Mouse (Mus musculus): ENCODE measurements around the gene P3h4. TPM values are rescaled to one million over a fixed set of nuclear protein-coding genes. Genes with fewer than 3 reads are reported as not detected.

The P3h4 gene
- polyA plus RNA-seq, 1 experiment from 2014 or later: 4.6 TPM

GRCm38 (mm10) chr11:100382682-100383081 lies 32.0 kb downstream of the P3h4 start:
- no peaks in the 10 kb centered on the region for H3K27me3 ChIP-seq (ENCODE audit: insufficient read depth, low read length)
- DNase-seq (no peak), ATAC-seq (no peak)
- TF ChIP-seq EP300 (IDR thresholded peaks at IDR 0.05; ENCODE audit: low read depth): no peak
- no peak overlapping the region for H3K4me3 ChIP-seq (ENCODE audit: low read depth, low read length)
- H3K9me3 ChIP-seq (ENCODE audit: low read length): no peaks in the 10 kb centered on the region
- WGBS (ENCODE audit: insufficient replicate concordance): 74% methylated on average over 6 of the region's 6 CpGs
- no peak overlapping the region for H3K9ac ChIP-seq (replicated peaks)
- H3K4me1 ChIP-seq (ENCODE audit: insufficient read depth): peaks cover 3% of the 10 kb centered on the region
- peaks cover 43% of the 10 kb centered on the region for H3K36me3 ChIP-seq (replicated peaks; ENCODE audit: insufficient read depth, low read length)
- H3K27ac ChIP-seq (ENCODE audit: low read depth): no peak overlapping the region
- no peak overlapping the region for H3K4me2 ChIP-seq (ENCODE audit: low read depth, low read length)

DNA sequence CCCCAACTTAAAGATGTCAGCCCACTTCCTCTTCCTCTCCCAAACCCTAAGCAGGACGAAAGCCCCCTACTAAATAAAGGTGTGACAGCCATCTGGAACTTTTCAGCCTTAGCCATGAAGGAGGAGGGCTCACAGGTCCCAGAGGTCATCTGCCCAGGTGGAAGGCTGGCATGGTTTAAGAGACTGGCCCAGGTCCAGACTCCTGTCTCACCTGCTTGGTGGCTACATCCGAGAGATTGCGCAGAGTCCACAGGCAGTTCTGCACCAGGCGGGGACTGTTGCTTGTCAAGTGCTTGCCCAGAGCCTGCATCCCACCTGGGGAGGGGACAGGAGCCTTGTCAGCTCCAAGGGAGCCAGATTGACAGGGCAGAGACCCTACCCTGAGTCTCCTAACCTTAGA lies 35.3 kb downstream of the P3h4 start:
- no peak overlapping the region for H3K4me2 ChIP-seq (ENCODE audit: low read depth, low read length)
- WGBS (ENCODE audit: insufficient replicate concordance): 75% methylated on average over 4 of the region's 4 CpGs
- no peaks in the 10 kb centered on the region for H3K9me3 ChIP-seq (ENCODE audit: low read length)
- TF ChIP-seq EP300 (IDR thresholded peaks at IDR 0.05; ENCODE audit: low read depth): no peak
- TF ChIP-seq CTCF (IDR thresholded peaks at IDR 0.05; ENCODE audit: low read depth): no peak
- H3K27me3 ChIP-seq (ENCODE audit: insufficient read depth, low read length): no peaks in the 10 kb centered on the region
- no peak overlapping the region for H3K27ac ChIP-seq (ENCODE audit: low read depth)
- H3K36me3 ChIP-seq (replicated peaks; ENCODE audit: insufficient read depth, low read length): peaks cover 44% of the 10 kb centered on the region
- DNase-seq (no peak), ATAC-seq (no peak)
- no peaks in the 10 kb centered on the region for H3K4me1 ChIP-seq (ENCODE audit: insufficient read depth)
- H3K4me3 ChIP-seq (ENCODE audit: low read depth, low read length): no peak overlapping the region
- H3K9ac ChIP-seq (replicated peaks): no peak overlapping the region

DNA sequence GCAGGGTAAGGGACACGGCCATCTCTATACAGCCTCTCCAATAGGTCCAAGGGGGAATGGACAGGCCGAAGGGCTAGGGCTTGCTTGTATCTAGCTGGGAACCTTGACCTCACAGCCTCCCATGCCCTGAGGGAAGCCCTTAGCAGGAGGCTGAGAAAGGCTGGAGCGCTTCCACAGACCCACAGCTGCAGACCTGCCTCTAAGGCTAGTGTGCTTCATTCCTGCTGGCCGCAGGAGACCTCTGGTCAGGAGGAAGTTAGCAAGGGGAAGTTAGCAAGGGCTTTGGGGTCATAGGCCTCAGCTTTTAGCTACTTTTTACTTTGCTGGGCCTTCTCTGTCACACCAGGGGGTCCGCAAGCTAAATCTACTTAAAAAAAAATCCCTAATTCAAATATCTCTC lies 36.2 kb downstream of the P3h4 start:
- H3K4me2 ChIP-seq (ENCODE audit: low read depth, low read length): no peak overlapping the region
- TF ChIP-seq EP300 (IDR thresholded peaks at IDR 0.05; ENCODE audit: low read depth): no peak
- TF ChIP-seq CTCF (IDR thresholded peaks at IDR 0.05; ENCODE audit: low read depth): no peak
- no peak overlapping the region for H3K27ac ChIP-seq (ENCODE audit: low read depth)
- ATAC-seq (no peak), DNase-seq (no peak)
- H3K9ac ChIP-seq (replicated peaks): no peak overlapping the region
- H3K4me1 ChIP-seq (ENCODE audit: insufficient read depth): no peaks in the 10 kb centered on the region
- peaks cover 49% of the 10 kb centered on the region for H3K36me3 ChIP-seq (replicated peaks; ENCODE audit: insufficient read depth, low read length)
- no peaks in the 10 kb centered on the region for H3K27me3 ChIP-seq (ENCODE audit: insufficient read depth, low read length)
- H3K4me3 ChIP-seq (ENCODE audit: low read depth, low read length): no peak overlapping the region
- H3K9me3 ChIP-seq (ENCODE audit: low read length): no peaks in the 10 kb centered on the region
- WGBS (ENCODE audit: insufficient replicate concordance): 75% methylated on average over 5 of the region's 5 CpGs

- H3K4me3 ChIP-seq (ENCODE audit: low read depth, low read length): no peak overlapping the region
- TF ChIP-seq EP300 (IDR thresholded peaks at IDR 0.05; ENCODE audit: low read depth) (no peak), CTCF (IDR thresholded peaks at IDR 0.05; ENCODE audit: low read depth) (no peak)
- peaks cover 49% of the 10 kb centered on the region for H3K36me3 ChIP-seq (replicated peaks; ENCODE audit: insufficient read depth, low read length)
- H3K27me3 ChIP-seq (ENCODE audit: insufficient read depth, low read length): no peaks in the 10 kb centered on the region
- H3K4me1 ChIP-seq (ENCODE audit: insufficient read depth): no peaks in the 10 kb centered on the region
- H3K9ac ChIP-seq (replicated peaks): no peak overlapping the region
- no peak overlapping the region for H3K4me2 ChIP-seq (ENCODE audit: low read depth, low read length)
- ATAC-seq (no peak), DNase-seq (no peak)
- H3K9me3 ChIP-seq (ENCODE audit: low read length): no peaks in the 10 kb centered on the region
- no peak overlapping the region for H3K27ac ChIP-seq (ENCODE audit: low read depth)
- WGBS (ENCODE audit: insufficient replicate concordance): 88% methylated on average over 14 of the region's 14 CpGs
Measured at GRCm38 (mm10) chr11:100377989-100378388, 36.6 kb downstream of the P3h4 start.

DNA sequence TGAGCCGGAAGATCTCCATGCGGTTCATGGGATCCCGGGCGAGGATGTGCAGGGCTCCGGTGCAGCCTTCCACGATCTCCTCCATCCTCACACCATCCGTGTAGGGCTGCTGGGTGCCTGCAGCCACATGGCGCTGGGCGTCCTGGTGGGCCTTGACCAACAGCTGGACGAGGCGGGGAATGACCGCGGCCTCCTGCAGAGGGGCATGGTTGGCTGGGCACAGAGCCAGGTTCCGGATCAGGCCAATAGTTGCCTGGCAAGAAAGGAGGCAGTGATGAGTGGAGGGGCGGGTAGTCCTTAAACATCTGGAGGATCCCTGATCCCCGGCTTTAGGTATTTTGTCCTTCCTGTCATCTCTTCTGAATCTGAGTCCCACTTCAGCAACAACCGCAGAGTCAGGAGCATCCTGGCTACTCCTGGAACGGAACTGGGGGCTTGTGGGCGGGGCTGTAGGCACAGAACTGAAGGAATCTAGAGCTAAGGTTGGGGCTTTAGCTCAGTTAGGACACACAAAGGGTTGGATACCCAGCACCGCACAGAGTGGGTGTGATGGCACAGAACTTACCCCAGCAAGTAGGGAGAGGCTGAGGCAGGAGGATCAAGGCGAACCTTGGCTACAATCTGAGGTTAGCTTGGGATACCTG lies 37.8 kb downstream of the P3h4 start:
- H3K27ac ChIP-seq (ENCODE audit: low read depth): no peak overlapping the region
- no peak overlapping the region for H3K4me3 ChIP-seq (ENCODE audit: low read depth, low read length)
- no peaks in the 10 kb centered on the region for H3K4me1 ChIP-seq (ENCODE audit: insufficient read depth)
- ATAC-seq (no peak), DNase-seq (no peak)
- no peak overlapping the region for H3K4me2 ChIP-seq (ENCODE audit: low read depth, low read length)
- H3K9me3 ChIP-seq (ENCODE audit: low read length): no peaks in the 10 kb centered on the region
- no peak overlapping the region for H3K9ac ChIP-seq (replicated peaks)
- WGBS (ENCODE audit: insufficient replicate concordance): 86% methylated on average over 21 of the region's 21 CpGs
- H3K36me3 ChIP-seq (replicated peaks; ENCODE audit: insufficient read depth, low read length): peaks cover 56% of the 10 kb centered on the region
- no peaks in the 10 kb centered on the region for H3K27me3 ChIP-seq (ENCODE audit: insufficient read depth, low read length)
- no peak for TF ChIP-seq EP300 (IDR thresholded peaks at IDR 0.05; ENCODE audit: low read depth)
- TF ChIP-seq CTCF (IDR thresholded peaks at IDR 0.05; ENCODE audit: low read depth): no peak

- Histone ChIP-seq H3K27me3 (ENCODE audit: insufficient read depth, low read length) (no peaks in the 10 kb centered on the region), H3K4me2 (ENCODE audit: low read depth, low read length) (no peak overlapping the region), H3K27ac (ENCODE audit: low read depth) (no peak overlapping the region), H3K4me1 (ENCODE audit: insufficient read depth) (no peaks in the 10 kb centered on the region), H3K4me3 (ENCODE audit: low read depth, low read length) (no peak overlapping the region), H3K9me3 (ENCODE audit: low read length) (no peaks in the 10 kb centered on the region), H3K9ac (replicated peaks) (no peak overlapping the region), H3K36me3 (replicated peaks; ENCODE audit: insufficient read depth, low read length) (peaks cover 51% of the 10 kb centered on the region)
- no peak for ATAC-seq
- no peak for DNase-seq
- WGBS (ENCODE audit: insufficient replicate concordance): 67% methylated on average over 4 of the region's 4 CpGs
- TF ChIP-seq CTCF (IDR thresholded peaks at IDR 0.05; ENCODE audit: low read depth): no peak
- no peak for TF ChIP-seq EP300 (IDR thresholded peaks at IDR 0.05; ENCODE audit: low read depth)
Measured at GRCm38 (mm10) chr11:100376005-100376404, 38.6 kb downstream of the P3h4 start.

- no peak overlapping the region for H3K4me3 ChIP-seq (ENCODE audit: low read depth, low read length)
- H3K9me3 ChIP-seq (ENCODE audit: low read length): no peaks in the 10 kb centered on the region
- H3K27me3 ChIP-seq (ENCODE audit: insufficient read depth, low read length): no peaks in the 10 kb centered on the region
- 85% methylated on average over 9 of the region's 9 CpGs for WGBS (ENCODE audit: insufficient replicate concordance)
- no peaks in the 10 kb centered on the region for H3K4me1 ChIP-seq (ENCODE audit: insufficient read depth)
- no peak overlapping the region for H3K27ac ChIP-seq (ENCODE audit: low read depth)
- DNase-seq (no peak), ATAC-seq (no peak)
- no peak overlapping the region for H3K4me2 ChIP-seq (ENCODE audit: low read depth, low read length)
- TF ChIP-seq EP300 (IDR thresholded peaks at IDR 0.05; ENCODE audit: low read depth) (no peak), CTCF (IDR thresholded peaks at IDR 0.05; ENCODE audit: low read depth) (no peak)
- H3K9ac ChIP-seq (replicated peaks): no peak overlapping the region
- H3K36me3 ChIP-seq (replicated peaks; ENCODE audit: insufficient read depth, low read length): peaks cover 51% of the 10 kb centered on the region
Measured at GRCm38 (mm10) chr11:100375127-100375526, 39.5 kb downstream of the P3h4 start.

Measured in liver, postnatal 0 days (tissue).